Mouse (Mus musculus): Measurements from ENCODE around the gene Dda1. TPM values are rescaled to one million over a fixed set of nuclear protein-coding genes. Genes with fewer than 3 reads are reported as not detected.

Gene Dda1
- polyA plus RNA-seq, 1 experiment, result 38.2 TPM

GRCm38 (mm10) chr8:71498816-71499690 lies 30.1 kb downstream of the Dda1 start:
- TF ChIP-seq POLR2A (IDR thresholded peaks at IDR 0.05; ENCODE audit: insufficient read depth, low read length) (no peak), EP300 (IDR thresholded peaks at IDR 0.05; ENCODE audit: insufficient read depth, low read depth, low read length) (peak; percentile 58; the same call in 1 of the 2 replicates)
- peaks cover 8% of the 10 kb centered on the region for H3K4me1 ChIP-seq (ENCODE audit: control insufficient read depth, insufficient read depth, low read length)
- peak overlapping the region; percentile 83 for H3K27ac ChIP-seq (ENCODE audit: insufficient read depth, low read length)
- no peaks in the 10 kb centered on the region for H3K27me3 ChIP-seq (ENCODE audit: control insufficient read depth, insufficient read depth, low read length, poor library complexity, severe bottlenecking)
- H3K9me3 ChIP-seq (replicated peaks; ENCODE audit: control insufficient read depth, insufficient read depth, low read length, poor library complexity, severe bottlenecking), result no peaks in the 10 kb centered on the region
- H3K36me3 ChIP-seq (ENCODE audit: control insufficient read depth, insufficient read depth, low read length, poor library complexity, severe bottlenecking), result peaks cover 5% of the 10 kb centered on the region
- H3K4me3 ChIP-seq (ENCODE audit: low read depth, low read length), result peak overlapping the region; percentile 7; the same call in 1 of the 2 replicates
- H3K9ac ChIP-seq (ENCODE audit: low read depth, poor library complexity, severe bottlenecking), result no peak overlapping the region

- Histone ChIP-seq H3K4me3 (ENCODE audit: low read depth, low read length) (no peak overlapping the region), H3K4me1 (ENCODE audit: control insufficient read depth, insufficient read depth, low read length) (peaks cover 5% of the 10 kb centered on the region), H3K9ac (ENCODE audit: low read depth, poor library complexity, severe bottlenecking) (no peak overlapping the region), H3K27ac (ENCODE audit: insufficient read depth, low read length) (no peak overlapping the region), H3K36me3 (ENCODE audit: control insufficient read depth, insufficient read depth, low read length, poor library complexity, severe bottlenecking) (no peaks in the 10 kb centered on the region), H3K9me3 (replicated peaks; ENCODE audit: control insufficient read depth, insufficient read depth, low read length, poor library complexity, severe bottlenecking) (no peaks in the 10 kb centered on the region), H3K27me3 (ENCODE audit: control insufficient read depth, insufficient read depth, low read length, poor library complexity, severe bottlenecking) (no peaks in the 10 kb centered on the region)
- TF ChIP-seq CTCF (IDR thresholded peaks at IDR 0.05; ENCODE audit: low read depth, low read length) (no peak), EP300 (IDR thresholded peaks at IDR 0.05; ENCODE audit: insufficient read depth, low read depth, low read length) (no peak), POLR2A (IDR thresholded peaks at IDR 0.05; ENCODE audit: insufficient read depth, low read length) (no peak)
These were observed 35.4 kb downstream of the Dda1 start for GRCm38 (mm10) chr8:71504349-71504748.

DNA sequence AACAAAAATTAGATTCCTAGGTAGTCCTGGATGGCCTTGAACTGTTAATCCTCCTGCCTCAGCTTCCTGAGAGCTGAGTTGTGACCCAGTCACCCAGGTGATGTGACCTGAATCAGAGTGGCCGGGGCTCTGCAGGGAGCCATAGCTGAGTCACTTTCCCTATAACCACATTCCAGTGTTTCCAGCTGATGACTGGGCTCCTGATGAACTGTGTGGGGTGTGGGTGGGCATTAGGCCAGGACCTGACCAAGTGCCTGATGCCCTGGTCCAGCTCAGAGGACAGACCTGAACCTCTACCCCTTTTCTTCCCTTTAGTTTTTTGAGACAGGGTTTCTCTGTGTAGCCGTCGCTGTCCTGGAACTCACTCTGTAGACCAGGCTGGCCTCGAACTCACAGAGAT lies 36.3 kb downstream of the Dda1 start:
- H3K36me3 ChIP-seq (ENCODE audit: control insufficient read depth, insufficient read depth, low read length, poor library complexity, severe bottlenecking), result no peaks in the 10 kb centered on the region
- no peak overlapping the region for H3K4me3 ChIP-seq (ENCODE audit: low read depth, low read length)
- no peak for TF ChIP-seq CTCF (IDR thresholded peaks at IDR 0.05; ENCODE audit: low read depth, low read length)
- TF ChIP-seq EP300 (IDR thresholded peaks at IDR 0.05; ENCODE audit: insufficient read depth, low read depth, low read length), result no peak
- no peak for TF ChIP-seq POLR2A (IDR thresholded peaks at IDR 0.05; ENCODE audit: insufficient read depth, low read length)
- H3K27ac ChIP-seq (ENCODE audit: insufficient read depth, low read length), result no peak overlapping the region
- H3K9ac ChIP-seq (ENCODE audit: low read depth, poor library complexity, severe bottlenecking), result no peak overlapping the region
- H3K4me1 ChIP-seq (ENCODE audit: control insufficient read depth, insufficient read depth, low read length), result peaks cover 3% of the 10 kb centered on the region
- H3K9me3 ChIP-seq (replicated peaks; ENCODE audit: control insufficient read depth, insufficient read depth, low read length, poor library complexity, severe bottlenecking), result no peaks in the 10 kb centered on the region
- H3K27me3 ChIP-seq (ENCODE audit: control insufficient read depth, insufficient read depth, low read length, poor library complexity, severe bottlenecking), result no peaks in the 10 kb centered on the region

DNA sequence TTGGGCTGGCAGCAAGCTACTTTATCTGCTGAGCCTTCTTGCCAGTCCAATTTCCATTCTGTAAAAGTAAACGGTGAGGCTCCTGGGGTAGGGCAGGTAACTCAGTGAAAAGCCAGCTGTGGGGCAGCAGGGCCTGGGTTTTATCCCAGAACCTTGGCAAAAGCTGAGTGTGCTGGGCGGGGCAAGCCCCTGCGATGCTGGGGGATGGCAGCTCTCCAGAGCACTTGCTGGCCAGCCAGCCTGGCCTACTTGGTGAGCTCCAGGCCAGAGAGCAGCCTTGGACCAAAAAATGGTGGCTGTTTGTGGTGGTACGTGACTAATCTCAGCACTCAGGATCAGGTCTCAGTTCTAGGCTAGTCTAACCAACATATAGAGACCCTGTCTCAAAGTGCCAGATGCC lies 37.0 kb downstream of the Dda1 start:
- H3K27me3 ChIP-seq (ENCODE audit: control insufficient read depth, insufficient read depth, low read length, poor library complexity, severe bottlenecking), result no peaks in the 10 kb centered on the region
- no peaks in the 10 kb centered on the region for H3K9me3 ChIP-seq (replicated peaks; ENCODE audit: control insufficient read depth, insufficient read depth, low read length, poor library complexity, severe bottlenecking)
- H3K4me1 ChIP-seq (ENCODE audit: control insufficient read depth, insufficient read depth, low read length), result peaks cover 3% of the 10 kb centered on the region
- no peak overlapping the region for H3K9ac ChIP-seq (ENCODE audit: low read depth, poor library complexity, severe bottlenecking)
- H3K27ac ChIP-seq (ENCODE audit: insufficient read depth, low read length), result no peak overlapping the region
- TF ChIP-seq CTCF (IDR thresholded peaks at IDR 0.05; ENCODE audit: low read depth, low read length) (no peak), POLR2A (IDR thresholded peaks at IDR 0.05; ENCODE audit: insufficient read depth, low read length) (no peak), EP300 (IDR thresholded peaks at IDR 0.05; ENCODE audit: insufficient read depth, low read depth, low read length) (no peak)
- no peak overlapping the region for H3K4me3 ChIP-seq (ENCODE audit: low read depth, low read length)
- no peaks in the 10 kb centered on the region for H3K36me3 ChIP-seq (ENCODE audit: control insufficient read depth, insufficient read depth, low read length, poor library complexity, severe bottlenecking)

- peak overlapping the region; percentile 66 for H3K9ac ChIP-seq (ENCODE audit: low read depth, poor library complexity, severe bottlenecking)
- H3K4me1 ChIP-seq (ENCODE audit: control insufficient read depth, insufficient read depth, low read length), result peaks cover 3% of the 10 kb centered on the region
- no peak overlapping the region for H3K27ac ChIP-seq (ENCODE audit: insufficient read depth, low read length)
- H3K36me3 ChIP-seq (ENCODE audit: control insufficient read depth, insufficient read depth, low read length, poor library complexity, severe bottlenecking), result no peaks in the 10 kb centered on the region
- no peaks in the 10 kb centered on the region for H3K9me3 ChIP-seq (replicated peaks; ENCODE audit: control insufficient read depth, insufficient read depth, low read length, poor library complexity, severe bottlenecking)
- no peaks in the 10 kb centered on the region for H3K27me3 ChIP-seq (ENCODE audit: control insufficient read depth, insufficient read depth, low read length, poor library complexity, severe bottlenecking)
- TF ChIP-seq EP300 (IDR thresholded peaks at IDR 0.05; ENCODE audit: insufficient read depth, low read depth, low read length) (no peak), POLR2A (IDR thresholded peaks at IDR 0.05; ENCODE audit: insufficient read depth, low read length) (peak; percentile 26), CTCF (IDR thresholded peaks at IDR 0.05; ENCODE audit: low read depth, low read length) (no peak)
- H3K4me3 ChIP-seq (ENCODE audit: low read depth, low read length), result peak overlapping the region; percentile 80
These were observed 38.6 kb downstream of the Dda1 start for GRCm38 (mm10) chr8:71507589-71508104.

DNA sequence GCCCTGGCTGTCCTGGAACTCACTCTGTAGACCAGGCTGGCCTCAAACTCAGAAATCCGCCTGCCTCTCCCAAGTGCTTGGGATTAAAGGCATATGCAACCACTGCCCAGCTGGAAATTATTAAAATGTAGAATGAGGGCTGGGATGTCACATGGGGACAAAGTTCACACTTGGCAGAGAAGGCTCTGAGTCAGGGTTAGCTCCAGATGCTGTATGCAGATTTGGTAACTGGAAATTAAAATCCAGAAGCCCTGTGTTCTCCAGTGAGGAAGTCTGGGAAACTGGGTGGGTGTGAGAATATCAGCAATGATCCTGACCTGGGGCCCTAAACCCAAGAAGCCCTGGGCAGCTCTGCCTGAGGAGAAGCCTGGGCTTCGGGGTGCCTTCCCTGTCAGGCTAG lies 40.3 kb downstream of the Dda1 start:
- H3K27ac ChIP-seq (ENCODE audit: insufficient read depth, low read length), result no peak overlapping the region
- H3K9ac ChIP-seq (ENCODE audit: low read depth, poor library complexity, severe bottlenecking), result no peak overlapping the region
- peaks cover 4% of the 10 kb centered on the region for H3K4me1 ChIP-seq (ENCODE audit: control insufficient read depth, insufficient read depth, low read length)
- TF ChIP-seq EP300 (IDR thresholded peaks at IDR 0.05; ENCODE audit: insufficient read depth, low read depth, low read length) (no peak), CTCF (IDR thresholded peaks at IDR 0.05; ENCODE audit: low read depth, low read length) (no peak), POLR2A (IDR thresholded peaks at IDR 0.05; ENCODE audit: insufficient read depth, low read length) (no peak)
- no peaks in the 10 kb centered on the region for H3K36me3 ChIP-seq (ENCODE audit: control insufficient read depth, insufficient read depth, low read length, poor library complexity, severe bottlenecking)
- H3K27me3 ChIP-seq (ENCODE audit: control insufficient read depth, insufficient read depth, low read length, poor library complexity, severe bottlenecking), result no peaks in the 10 kb centered on the region
- no peaks in the 10 kb centered on the region for H3K9me3 ChIP-seq (replicated peaks; ENCODE audit: control insufficient read depth, insufficient read depth, low read length, poor library complexity, severe bottlenecking)
- no peak overlapping the region for H3K4me3 ChIP-seq (ENCODE audit: low read depth, low read length)

Data from ES-Bruce4 (cell line).